Mouse (Mus musculus): ENCODE data around the gene Acrbp.

Gene Acrbp

DNA sequence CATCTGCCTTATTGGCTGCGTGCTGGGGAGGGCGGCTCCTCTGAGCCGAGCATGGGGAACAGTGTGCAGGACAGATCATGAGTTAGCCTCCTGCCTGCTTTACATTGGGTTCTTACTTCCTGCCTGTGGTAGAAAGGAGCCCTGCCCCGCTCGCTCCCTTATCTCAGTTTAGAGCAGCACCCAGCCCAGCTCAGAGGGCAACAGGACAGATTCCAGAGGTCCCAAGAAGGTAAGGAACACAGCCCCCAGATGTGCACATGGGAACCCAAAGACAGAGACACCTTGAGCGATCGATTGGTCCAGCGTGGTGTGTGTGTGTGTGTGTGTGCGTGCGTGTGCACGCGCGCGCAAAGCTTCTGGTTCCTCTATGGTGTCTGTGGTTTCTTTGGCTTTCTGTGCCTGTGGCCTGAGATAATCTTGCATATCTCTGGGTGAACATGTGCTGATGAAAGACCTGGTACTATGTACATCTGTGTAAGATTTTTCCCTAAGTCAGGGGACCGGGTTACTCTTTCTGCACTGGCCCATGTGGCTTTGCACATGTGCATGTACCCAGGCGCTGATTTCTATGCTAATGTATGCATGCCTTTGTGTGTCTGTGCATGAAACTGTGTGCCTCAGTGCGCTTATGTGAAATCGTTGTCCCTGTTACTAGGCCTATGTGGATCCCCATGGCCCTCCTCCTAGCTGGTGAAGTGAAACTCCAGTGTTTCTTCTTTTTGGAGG, 21.8 kb downstream of the Acrbp start:
- peak; percentile 50 to 53 for DNase-seq (ENCODE audit: low spot score in 2 of 2)

DNA sequence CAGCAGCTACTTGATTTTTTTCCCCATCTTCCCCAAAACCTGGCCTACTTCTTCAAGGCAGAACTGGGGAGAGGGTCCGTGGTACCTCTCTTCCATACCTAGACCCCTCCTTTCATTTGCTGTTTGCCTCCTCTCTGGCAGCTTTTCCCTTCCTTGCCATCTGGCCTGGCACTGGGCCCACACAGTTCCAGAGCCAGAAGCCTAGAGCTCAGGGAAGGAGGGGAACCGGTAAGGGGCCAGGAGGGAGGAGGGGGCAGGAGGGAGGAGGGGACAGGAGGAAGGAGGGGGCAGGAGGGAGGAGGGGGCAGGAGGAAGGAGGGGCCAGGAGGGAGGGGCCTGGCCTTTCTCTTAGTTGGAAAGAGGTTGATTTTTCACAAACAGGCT, 22.4 kb downstream of the Acrbp start:
- DNase-seq (ENCODE audit: low spot score in 2 of 2) = no peak

DNA sequence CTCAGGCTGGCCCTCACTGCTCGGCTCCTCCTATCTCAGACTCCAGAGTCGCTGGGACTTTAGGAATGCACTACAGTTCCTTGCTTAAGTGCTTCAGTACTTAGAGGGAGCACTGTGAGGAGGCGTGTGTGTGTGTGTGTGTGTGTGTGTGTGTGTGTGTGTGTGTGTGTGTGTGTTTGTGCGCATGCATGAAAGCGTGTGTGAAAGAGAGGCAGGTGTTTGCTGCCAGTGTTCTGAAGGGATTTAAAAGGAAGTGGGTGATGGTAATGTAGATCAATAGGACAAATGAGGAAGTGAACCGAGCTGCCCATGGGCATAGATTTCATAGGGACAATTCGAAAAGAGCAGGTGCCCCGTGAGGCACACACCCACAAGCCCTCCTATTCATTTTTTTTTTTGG, 24.3 kb downstream of the Acrbp start:
- DNase-seq (ENCODE audit: low spot score in 2 of 2) = no peak

DNA sequence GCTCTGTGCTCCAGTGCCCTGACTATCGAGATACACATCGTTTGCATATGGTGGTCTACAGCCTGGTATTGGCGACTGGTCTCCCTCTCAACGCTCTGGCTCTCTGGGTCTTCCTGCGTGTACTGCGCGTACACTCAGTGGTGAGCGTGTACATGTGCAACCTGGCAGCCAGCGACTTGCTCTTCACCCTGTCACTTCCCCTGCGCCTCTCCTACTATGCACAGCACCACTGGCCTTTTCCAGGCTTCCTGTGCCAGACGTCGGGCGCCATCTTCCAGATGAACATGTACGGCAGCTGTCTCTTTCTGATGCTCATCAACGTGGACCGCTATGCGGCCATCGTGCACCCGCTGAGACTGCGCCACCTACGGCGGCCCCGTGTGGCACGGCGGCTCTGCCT, 31.9 kb downstream of the Acrbp start:
- DNase-seq (ENCODE audit: low spot score in 2 of 2) = no peak

DNA sequence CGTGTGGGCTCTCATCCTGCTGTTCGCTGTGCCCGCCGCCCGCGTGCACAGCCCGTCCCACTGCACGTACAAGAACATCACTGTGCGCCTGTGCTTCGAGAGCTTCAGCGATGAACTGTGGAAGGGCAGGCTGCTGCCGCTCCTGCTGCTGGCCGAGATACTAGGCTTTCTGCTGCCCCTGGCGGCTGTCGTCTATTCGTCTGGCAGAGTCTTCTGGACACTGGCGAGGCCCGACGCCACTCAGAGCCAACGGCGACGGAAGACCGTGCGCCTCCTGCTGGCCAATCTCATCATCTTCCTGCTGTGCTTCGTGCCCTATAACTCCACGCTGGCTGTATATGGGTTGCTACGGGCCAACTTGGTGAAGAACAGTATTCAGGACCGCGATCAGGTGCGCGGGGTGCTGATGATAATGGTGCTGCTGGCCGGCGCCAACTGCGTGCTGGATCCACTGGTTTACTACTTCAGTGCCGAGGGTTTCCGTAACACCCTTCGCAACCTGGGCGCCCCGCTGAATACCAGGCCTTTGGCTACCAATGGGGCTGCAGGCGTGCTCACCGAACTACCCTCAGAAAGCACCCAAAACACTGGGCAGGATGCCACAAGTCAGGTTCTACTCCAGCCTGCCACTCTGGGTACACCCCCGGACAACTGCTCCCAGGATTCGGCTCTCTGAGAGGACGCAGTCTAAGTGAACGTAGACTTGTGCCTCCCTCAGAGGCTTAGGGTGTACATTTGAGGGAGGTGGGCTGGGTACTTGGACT, 32.5 kb downstream of the Acrbp start:
- peak in 1 of 2 experiments; percentile 40 for DNase-seq (ENCODE audit: low spot score in 2 of 2)

DNA sequence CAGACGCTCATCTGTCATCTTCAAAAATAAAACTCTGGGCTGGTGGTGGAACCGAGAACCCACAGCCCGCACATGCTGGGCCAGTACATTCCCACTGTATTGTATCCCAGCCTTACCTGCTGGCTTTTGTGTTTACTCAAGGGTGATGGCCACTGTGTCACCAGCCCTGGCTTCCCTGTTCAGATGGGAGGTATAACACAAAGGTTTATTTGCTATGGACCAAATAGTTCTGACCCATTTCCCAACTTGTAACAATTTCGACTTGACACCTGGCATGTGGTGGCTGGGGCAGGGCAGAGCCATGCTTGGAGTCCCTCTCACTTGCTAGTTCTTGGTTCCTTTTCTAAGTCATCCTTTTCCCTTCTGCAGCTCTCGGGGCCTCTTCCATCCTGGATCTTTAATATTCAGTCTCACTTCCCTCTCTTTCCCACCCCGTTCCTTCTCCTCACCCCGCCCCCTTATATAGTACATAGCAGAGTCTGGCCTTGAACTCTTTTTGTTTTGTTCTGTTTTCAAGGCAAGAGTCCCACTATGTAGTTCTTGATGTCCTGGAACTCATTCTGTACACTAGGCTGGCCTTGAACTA, 33.4 kb downstream of the Acrbp start:
- no peak for DNase-seq (ENCODE audit: low spot score in 2 of 2)

DNA sequence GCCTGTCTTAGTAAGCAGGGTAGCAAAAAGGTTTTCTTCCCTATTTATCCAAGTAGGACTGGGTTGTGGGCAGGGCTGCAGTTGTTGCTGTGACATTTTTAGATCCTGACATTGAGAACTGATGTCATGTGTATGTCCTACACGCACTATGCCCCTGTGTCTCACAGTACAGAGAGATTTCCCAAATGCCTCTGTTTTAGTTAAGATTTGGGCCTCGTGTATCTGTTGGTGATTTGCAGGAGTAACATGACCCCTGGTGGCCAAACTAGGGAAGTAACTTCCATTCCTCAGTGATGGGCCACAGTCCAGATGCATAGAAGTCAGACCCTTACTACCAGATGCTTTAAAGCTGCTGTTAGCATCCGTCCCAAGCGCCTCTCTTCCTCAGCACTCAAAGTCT, 34.9 kb downstream of the Acrbp start:
- DNase-seq (ENCODE audit: low spot score in 2 of 2) = peak in 1 of 2 experiments; percentile 38

DNA sequence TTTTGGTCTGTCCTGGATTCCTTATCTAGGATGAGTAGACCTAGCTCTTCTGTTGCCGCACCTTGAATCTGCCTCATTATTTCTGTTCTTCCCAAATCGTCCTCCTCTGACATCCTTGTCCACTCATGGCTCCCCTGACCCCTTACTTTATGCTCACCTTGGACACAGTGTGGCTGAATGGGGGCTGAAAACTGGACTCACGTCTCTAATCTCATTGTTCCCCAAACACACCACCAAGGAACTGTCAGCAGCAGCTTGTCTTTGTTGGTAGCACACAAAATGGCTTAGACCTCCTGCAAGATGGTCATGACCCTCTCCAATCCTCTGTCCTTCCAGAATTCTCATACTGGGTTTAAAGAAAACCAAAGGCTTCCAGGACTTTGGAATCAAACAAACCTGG, 38.4 kb downstream of the Acrbp start:
- no peak for DNase-seq (ENCODE audit: low spot score in 2 of 2)

DNA sequence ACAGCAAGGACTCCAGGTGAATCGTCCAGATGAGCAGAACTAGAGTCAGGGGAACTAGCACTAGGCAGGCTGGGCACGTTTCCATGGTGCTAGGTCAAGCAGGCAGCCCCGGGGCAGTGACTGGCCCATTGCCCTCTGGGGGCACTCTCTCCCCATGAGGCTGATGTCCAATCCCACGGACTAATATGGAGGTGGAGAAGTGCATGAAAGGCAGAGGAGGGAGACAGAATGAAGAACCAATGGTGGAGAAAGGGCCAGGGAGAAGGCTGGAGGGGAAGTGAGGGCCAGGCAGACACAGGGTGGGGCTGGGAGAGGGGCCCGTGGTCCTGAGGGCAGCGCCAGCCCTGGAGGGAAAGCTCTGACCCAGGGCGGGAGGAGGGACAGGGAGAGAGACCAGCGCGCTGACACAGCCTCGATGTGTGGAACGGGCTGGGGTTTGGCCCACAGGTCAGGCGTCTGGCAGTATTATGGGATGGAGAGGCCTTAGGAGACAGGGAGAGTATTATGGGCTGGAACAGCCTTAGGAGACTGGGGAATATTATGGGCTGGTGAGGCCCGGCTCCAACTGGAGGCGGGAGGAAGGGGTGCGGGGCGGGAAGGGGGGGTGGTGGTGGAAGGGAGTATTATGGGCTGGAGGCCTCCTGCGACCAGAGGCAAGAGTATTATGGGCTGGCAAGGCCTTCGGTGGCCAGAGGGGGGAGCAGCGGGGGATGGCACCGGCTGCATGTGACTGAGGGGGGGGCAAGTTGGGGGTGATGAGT, 39.3 kb downstream of the Acrbp start:
- peak in 1 of 2 experiments; percentile 21 for DNase-seq (ENCODE audit: low spot score in 2 of 2)

DNA sequence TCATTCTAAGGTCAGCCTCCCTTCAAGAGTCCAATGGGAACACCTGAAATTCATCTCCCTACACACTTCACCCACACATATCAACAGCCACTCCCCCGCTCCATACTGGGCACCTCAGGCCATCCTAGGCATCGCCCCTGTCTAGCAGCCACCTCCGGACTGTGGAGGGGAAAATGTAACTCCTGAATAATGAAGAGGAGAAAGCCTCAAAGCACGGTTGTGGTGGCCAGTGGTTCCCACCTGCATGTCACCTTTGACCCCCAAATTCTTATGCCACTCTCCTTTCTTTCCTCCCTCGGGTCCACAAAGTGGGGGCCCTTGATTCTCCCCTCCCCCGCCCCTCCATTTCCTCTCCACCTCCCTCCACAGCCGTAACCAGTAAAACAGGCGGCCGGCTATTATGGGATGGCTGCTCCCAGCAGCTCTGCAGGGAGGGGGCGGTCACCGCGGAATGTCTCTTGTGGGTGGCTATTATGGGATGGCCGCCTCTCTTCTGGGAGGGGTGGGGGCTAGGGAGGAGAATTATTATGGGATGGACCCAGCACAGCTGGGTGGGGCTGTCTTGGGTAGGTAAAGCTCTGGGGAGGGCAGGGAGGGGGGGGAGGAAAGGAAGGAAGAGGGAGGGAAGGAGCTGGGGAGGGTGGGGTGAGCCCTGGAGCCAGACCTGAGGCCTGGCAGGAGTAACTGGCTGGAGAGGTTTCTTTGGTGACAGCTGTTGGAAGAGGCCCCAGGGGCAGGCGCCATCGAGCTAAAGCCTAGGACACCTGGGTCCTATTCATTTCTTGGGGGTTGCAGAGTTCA, 40.2 kb downstream of the Acrbp start:
- DNase-seq (ENCODE audit: low spot score in 2 of 2) = peak; percentile 28 to 44

DNA sequence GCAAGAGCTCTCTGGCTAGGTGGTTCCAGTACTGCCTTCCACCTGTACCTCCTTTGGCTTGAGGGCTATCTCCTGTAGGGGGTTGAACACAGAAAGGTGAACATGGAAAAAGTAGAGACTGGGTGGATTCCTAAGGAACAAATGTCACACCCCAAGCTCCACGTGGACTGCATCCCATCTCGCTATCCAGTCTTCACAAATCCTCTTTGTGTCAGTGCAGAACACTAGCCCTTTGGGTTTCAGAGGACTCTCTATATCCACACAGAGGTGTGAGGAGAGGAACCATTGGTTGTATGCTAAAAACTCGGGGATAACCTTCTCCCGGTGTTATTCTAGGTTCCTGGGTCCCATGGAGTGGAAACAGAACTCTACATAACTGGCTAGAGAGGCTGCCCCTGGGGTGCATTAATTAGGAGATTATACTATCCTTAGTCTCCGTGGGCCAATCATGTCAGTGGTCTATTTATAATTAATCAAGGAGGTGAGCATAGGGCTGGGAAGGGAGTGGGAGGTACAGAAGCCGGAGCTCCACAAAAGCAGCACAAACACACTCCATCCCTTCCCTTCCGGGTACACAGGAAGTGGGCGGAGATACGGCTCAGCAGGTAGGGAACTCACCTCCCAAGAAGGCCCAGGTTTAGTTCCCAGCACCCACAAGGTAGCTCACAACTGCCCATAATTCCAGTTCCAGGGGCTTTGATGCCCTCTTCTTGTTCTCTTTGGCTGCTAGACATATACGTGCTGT, 41.0 kb downstream of the Acrbp start:
- DNase-seq (ENCODE audit: low spot score in 2 of 2) = no peak

DNA sequence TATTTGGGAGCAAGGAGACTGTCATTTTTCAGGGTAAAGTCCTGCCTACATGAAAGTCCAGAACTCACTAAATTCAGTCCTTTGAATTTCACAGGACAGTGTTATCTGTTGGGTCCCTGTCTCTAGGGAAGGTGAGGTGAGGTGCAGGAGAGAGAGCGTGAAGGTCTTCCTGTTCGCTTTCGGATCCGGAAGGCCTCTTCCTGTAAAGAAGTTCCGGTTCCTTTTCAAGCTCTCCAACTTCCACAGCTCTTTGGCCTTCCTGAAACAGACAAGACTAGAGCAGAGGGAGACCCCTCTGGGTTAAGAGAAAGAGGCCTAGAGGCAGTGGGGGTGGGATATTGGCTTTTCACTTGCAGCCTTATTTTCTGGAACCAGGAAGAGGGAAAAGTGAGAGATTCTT, 42.9 kb downstream of the Acrbp start:
- DNase-seq (ENCODE audit: low spot score in 2 of 2) = no peak

DNA sequence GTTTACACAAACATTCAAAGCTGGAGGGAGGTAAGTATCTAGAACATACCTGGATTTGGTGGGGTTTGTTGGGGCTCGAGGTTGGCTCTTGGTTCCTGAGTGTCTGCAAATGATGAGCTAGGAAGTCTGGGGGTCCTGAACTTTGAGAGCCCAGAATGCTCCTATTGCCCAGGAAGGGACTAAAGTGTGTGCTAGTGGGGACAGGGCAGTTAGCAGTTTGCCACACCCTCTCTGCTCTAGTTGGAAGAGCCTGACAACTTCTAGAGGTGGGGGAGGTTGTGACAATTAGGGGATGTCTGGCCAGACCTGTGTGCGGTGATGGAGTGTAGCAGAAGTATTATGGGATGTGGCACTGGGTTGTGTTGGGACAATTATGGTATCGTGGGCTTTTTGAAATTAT, 45.4 kb downstream of the Acrbp start:
- DNase-seq (ENCODE audit: low spot score in 2 of 2) = no peak

DNA sequence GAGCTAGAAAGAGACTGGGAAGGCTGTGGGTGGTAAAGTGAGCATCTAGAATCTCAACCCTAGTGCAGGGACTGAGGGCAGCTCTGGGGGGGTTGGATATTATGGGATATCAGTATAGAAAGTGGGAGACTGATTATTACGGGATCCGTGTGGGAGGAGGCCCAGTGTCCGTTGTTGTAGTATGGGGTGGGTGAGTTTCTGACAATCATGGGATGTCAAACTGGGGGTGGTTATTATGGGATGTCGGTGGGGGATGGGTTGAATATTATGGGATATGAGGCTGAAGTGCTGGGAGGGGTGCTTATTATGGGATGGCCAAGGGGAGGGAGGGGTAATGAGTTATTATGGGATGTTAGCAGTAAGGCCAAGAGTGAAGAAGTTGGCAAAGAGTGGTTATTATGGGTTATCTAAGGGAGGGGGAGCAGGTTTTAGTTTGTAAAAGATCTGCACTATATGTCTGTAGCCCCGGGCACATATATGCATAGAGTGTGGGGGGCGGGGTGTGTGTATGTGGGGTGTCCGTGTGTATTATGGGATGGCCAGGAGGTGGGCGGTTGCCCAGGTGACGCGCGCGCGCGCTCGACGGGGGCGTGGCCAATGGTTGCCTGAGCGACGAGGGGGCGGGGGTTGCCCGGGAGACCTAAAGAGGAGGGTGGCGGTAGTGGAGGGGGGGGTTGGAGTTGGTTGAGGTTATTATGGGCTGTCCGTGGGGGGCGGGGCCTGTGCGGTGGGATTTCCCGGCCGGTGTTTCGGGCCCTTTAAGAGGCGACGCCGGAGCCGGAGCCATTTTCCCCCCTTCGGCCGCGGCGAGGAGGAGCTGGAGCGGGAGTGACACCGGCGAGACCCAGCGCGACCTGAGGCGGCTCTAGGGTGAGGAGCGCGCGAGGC, 46.1 kb downstream of the Acrbp start, which contains the start of gene Chd4:
Gene Chd4 (plus strand): TSS at position 591 of the 888 bp plus-strand sequence.
- DNase-seq (ENCODE audit: low spot score in 2 of 2) = peak; percentile 87 to 93

DNA sequence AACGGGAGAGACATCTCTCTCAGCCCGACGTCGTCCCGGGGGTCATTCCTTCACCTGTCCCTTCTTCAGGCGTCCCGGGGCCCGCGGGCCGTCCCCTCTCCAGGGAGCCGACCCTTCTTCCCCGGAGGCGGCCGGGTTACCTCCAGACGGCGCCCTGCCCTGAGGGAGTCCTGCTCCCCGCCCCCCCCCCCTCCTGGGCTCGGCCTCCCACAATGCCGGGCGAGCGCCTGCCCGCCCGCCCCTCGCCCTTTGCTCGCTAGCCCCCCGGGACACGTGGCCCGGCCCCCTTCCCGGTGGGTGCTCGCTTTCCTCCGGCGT, 46.7 kb downstream of the Acrbp start:
- no peak for DNase-seq (ENCODE audit: low spot score in 2 of 2)

DNA sequence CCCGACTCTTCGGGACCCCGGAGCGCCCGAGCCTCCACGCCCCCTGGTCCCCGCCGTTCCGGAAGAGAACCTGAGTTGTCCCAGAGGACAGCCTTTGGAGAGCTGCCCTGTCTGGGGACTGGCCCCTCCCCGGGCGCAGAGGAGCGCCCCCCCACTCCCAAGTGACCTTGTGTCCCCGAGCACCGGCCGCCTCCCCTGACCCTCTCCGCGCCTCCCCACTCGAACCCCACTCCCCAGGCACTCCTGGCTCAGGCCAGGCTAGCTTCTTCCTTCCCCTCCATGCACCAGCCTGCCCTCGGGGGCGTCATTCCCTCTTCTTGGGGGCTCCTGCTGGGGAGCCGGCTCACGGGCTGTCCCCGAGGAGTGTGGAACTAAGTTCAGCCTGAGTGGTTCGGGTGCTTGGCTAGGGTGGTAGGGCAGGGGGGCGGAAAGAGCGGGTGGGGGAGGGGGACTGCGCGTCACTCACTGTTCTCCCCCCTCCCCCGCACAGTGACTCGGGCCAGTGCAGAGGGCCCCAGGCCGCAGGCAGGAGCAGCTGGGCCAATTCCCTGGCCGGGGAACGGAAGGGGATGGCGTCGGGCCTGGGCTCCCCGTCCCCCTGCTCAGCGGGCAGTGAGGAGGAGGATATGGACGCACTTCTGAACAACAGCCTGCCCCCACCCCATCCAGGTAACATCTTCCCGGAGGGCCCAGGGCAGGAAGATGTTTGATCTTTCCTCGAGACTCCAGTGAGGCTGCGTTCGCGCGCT, 47.3 kb downstream of the Acrbp start:
- peak; percentile 36 to 50 for DNase-seq (ENCODE audit: low spot score in 2 of 2)

DNA sequence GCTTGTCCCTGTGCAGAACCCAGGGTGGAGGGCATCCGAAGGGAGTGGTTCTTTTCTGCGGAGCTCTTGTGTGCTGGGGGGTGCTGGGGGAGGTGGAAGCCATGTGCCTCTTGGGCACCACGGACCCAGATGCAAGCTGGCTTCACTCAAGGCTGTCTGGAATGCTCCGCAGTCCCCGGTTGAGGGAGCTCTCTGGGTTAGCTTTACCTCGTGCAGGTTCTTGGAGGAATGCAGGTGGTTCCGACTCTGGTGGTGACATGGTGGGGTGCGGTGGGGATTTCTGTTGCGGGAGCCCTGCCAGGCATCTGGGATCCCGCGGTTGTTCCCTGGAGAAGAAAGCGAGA, 47.8 kb downstream of the Acrbp start:
- no peak for DNase-seq (ENCODE audit: low spot score in 2 of 2)

DNA sequence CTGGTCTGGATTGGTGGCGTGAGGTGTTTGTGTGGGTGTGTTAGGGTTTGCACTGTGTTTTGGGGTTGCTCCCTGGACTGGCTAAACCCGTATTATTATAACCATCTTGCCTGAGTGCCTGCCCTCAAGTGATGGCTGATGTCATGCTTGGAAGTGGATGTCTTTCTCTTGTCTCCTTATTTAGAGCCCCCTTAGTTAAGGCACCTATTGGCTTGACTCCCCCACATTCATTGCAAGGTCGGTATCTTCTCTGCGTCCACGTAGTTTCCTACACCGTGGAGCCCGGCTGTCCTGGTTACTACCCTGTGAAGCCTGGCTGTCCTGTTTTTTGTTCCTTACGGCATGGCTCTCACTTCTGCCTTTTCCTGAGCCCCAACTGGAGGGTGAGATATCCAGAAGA, 48.5 kb downstream of the Acrbp start:
- no peak for DNase-seq (ENCODE audit: low spot score in 2 of 2)

DNA sequence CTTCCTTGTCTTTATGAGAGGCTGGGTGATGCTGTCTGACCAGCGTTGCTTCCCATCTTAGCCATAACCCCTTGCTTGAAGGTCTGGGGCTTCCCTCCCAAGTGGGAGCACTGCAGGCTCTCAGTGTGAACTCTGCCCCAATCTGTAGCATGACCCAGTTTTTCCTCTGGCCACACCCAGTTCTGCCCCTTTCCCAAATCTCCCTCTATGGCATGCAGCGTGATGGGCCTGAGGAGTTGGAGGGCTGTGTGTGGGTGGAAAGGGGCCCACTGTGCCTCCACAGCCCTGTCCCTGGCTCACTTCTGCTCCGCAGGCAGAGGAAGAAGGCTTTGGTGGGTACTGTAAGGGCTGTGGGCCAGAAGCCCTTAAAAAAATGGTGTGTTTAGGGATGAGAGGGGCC, 49.0 kb downstream of the Acrbp start:
- no peak for DNase-seq (ENCODE audit: low spot score in 2 of 2)

Data from spleen, postnatal 14 days (tissue).